Mouse (Mus musculus) hindbrain, postnatal 0 days (tissue): ENCODE measurements around the gene Psmd7. TPM values are rescaled to one million over a fixed set of nuclear protein-coding genes. Genes with fewer than 3 reads are reported as not detected.
A peak's percentile ranks its signal among the peaks of the same experiment; 100 is the strongest.

Source experiments
- ATAC-seq: fragments of 200-750 bp; cut with Nextera tagmentation; 2 replicates; pipeline ENCODE4 v1.8.0; 2017; ENCODE audit warnings: mild to moderate bottlenecking, moderate TSS enrichment, moderate library complexity
- DNase-seq: peaks from one replicate; pipeline ENCODE4 v3.0.0-alpha.2; 2015; ENCODE audit warnings: low spot score
- H3K27ac ChIP-seq: fragments of 300-500 bp; sonication (generic); 2 replicates; pipeline ENCODE4 v1.5.1; 2014; ENCODE audit warnings: mild to moderate bottlenecking
- H3K27me3 ChIP-seq: fragments of 300-500 bp; sonication (generic); 2 replicates; pipeline ENCODE4 v1.6.1; 2014; ENCODE audit warnings: low read length, mixed read lengths; ENCODE audit not compliant: insufficient read depth
- H3K36me3 ChIP-seq: fragments of 300-500 bp; sonication (generic); 2 replicates; pipeline ENCODE4 v1.6.1; 2014; ENCODE audit warnings: low read length, mixed read lengths; ENCODE audit not compliant: insufficient read depth
- H3K4me1 ChIP-seq: fragments of 300-500 bp; sonication (generic); 2 replicates; pipeline ENCODE4 v1.6.1; 2014; ENCODE audit warnings: antibody characterized with exemption, low read length, mixed read lengths; ENCODE audit not compliant: insufficient read depth
- H3K4me2 ChIP-seq: fragments of 300-500 bp; sonication (generic); 2 replicates; pipeline ENCODE4 v1.6.1; 2014; ENCODE audit warnings: low read depth, mild to moderate bottlenecking, low read length, moderate library complexity, mixed read lengths
- H3K4me3 ChIP-seq: fragments of 300-500 bp; sonication (generic); 2 replicates; pipeline ENCODE4 v1.5.1; 2014; ENCODE audit warnings: low read length
- H3K9ac ChIP-seq: fragments of 300-500 bp; sonication (generic); replicated peaks from 2 replicates; pipeline ENCODE4 v1.6.1; 2014; ENCODE audit warnings: mild to moderate bottlenecking, low read length, moderate library complexity, mixed read lengths
- H3K9me3 ChIP-seq: fragments of 300-500 bp; sonication (generic); 2 replicates; pipeline ENCODE4 v1.6.1; 2016; ENCODE audit warnings: low read length, mixed read lengths
- CTCF ChIP-seq: IDR thresholded peaks from 2 replicates; pipeline ENCODE4 v1.5.1; 2016; ENCODE audit warnings: antibody characterized with exemption, control low read depth, low read depth
- WGBS: fragments of 180-500 bp; shearing (Covaris S2); extraction: QIAGEN DNeasy Blood & Tissue Kit; methylation state at CpG from one replicate; pipeline ENCODE4 v1.1.7; 2014; 5-methylcytosine and 5-hydroxymethylcytosine counted together
- polyA plus RNA-seq: library from polyadenylated mRNA; unstranded; fragments of >200 nt; fragmentation: Nextera tagmentation; extraction: Ambion mirVana; gene quantifications from 2 replicates; pipeline ENCODE4 v1.2.1, GENCODE M21; 2015
- total RNA-seq: library from RNA; depleted of rRNA; stranded (reverse); fragments of >200 nt; gene quantifications from 2 replicates; pipeline ENCODE4 v1.2.3, GENCODE M21; 2014

Psmd7 gene
- total and polyA plus RNA-seq, 2 experiments from 2014 or later: 34.4 to 257 TPM

GRCm38 (mm10) chr8:107571486-107572135, 16.7 kb downstream of the Psmd7 start:
- no peak for TF ChIP-seq CTCF
- Histone ChIP-seq H3K27ac (no peak overlapping the region), H3K4me2 (no peak overlapping the region), H3K9ac (no peak overlapping the region), H3K36me3 (no peaks in the 10 kb centered on the region), H3K4me3 (no peak overlapping the region), H3K4me1 (no peaks in the 10 kb centered on the region), H3K27me3 (no peaks in the 10 kb centered on the region), H3K9me3 (no peaks in the 10 kb centered on the region)
- ATAC-seq: no peak
- WGBS: 84% methylated on average over 7 of the region's 7 CpGs
- DNase-seq: no peak

GRCm38 (mm10) chr8:107571046-107571445, 17.2 kb downstream of the Psmd7 start:
- Histone ChIP-seq H3K27ac (no peak overlapping the region), H3K36me3 (no peaks in the 10 kb centered on the region), H3K4me2 (no peak overlapping the region), H3K4me1 (no peaks in the 10 kb centered on the region), H3K9ac (no peak overlapping the region), H3K4me3 (no peak overlapping the region), H3K9me3 (no peaks in the 10 kb centered on the region), H3K27me3 (no peaks in the 10 kb centered on the region)
- 90% methylated on average over 2 of the region's 2 CpGs for WGBS
- ATAC-seq (no peak), DNase-seq (no peak)
- no peak for TF ChIP-seq CTCF

- H3K4me2 ChIP-seq: no peak overlapping the region
- WGBS: 78% methylated on average over 9 of the region's 9 CpGs
- DNase-seq: no peak
- H3K4me3 ChIP-seq: no peak overlapping the region
- H3K4me1 ChIP-seq: no peaks in the 10 kb centered on the region
- H3K27ac ChIP-seq: no peak overlapping the region
- H3K27me3 ChIP-seq: no peaks in the 10 kb centered on the region
- TF ChIP-seq CTCF: no peak
- H3K9ac ChIP-seq: no peak overlapping the region
- no peak for ATAC-seq
- H3K36me3 ChIP-seq: no peaks in the 10 kb centered on the region
- no peaks in the 10 kb centered on the region for H3K9me3 ChIP-seq
Observed at GRCm38 (mm10) chr8:107562164-107562563, 26.1 kb downstream of the Psmd7 start.

GRCm38 (mm10) chr8:107560820-107561536, 27.3 kb downstream of the Psmd7 start:
- TF ChIP-seq CTCF: no peak
- Histone ChIP-seq H3K4me3 (no peak overlapping the region), H3K36me3 (no peaks in the 10 kb centered on the region), H3K9me3 (no peaks in the 10 kb centered on the region), H3K27ac (no peak overlapping the region), H3K9ac (no peak overlapping the region), H3K4me1 (no peaks in the 10 kb centered on the region), H3K27me3 (no peaks in the 10 kb centered on the region), H3K4me2 (no peak overlapping the region)
- WGBS: 65% methylated on average over 16 of the region's 16 CpGs
- DNase-seq (peak; percentile 11), ATAC-seq (no peak)

GRCm38 (mm10) chr8:107556511-107556936, 31.7 kb downstream of the Psmd7 start:
- H3K27ac ChIP-seq: peak overlapping the region; percentile 34; the same call in 1 of the 2 replicates
- peak; percentile 81 for ATAC-seq
- H3K9me3 ChIP-seq: no peaks in the 10 kb centered on the region
- no peaks in the 10 kb centered on the region for H3K27me3 ChIP-seq
- H3K36me3 ChIP-seq: no peaks in the 10 kb centered on the region
- no peak overlapping the region for H3K4me2 ChIP-seq
- H3K4me1 ChIP-seq: no peaks in the 10 kb centered on the region
- H3K9ac ChIP-seq: no peak overlapping the region
- H3K4me3 ChIP-seq: no peak overlapping the region
- no peak for TF ChIP-seq CTCF
- peak; percentile 66 for DNase-seq
- WGBS: 24% methylated on average over 11 of the region's 12 CpGs

GRCm38 (mm10) chr8:107555231-107555630, 33.0 kb downstream of the Psmd7 start:
- Histone ChIP-seq H3K36me3 (no peaks in the 10 kb centered on the region), H3K4me1 (no peaks in the 10 kb centered on the region), H3K4me3 (no peak overlapping the region), H3K9ac (no peak overlapping the region), H3K9me3 (no peaks in the 10 kb centered on the region), H3K4me2 (no peak overlapping the region), H3K27ac (no peak overlapping the region), H3K27me3 (no peaks in the 10 kb centered on the region)
- TF ChIP-seq CTCF: no peak
- WGBS: 95% methylated on average over 10 of the region's 10 CpGs
- ATAC-seq (no peak), DNase-seq (no peak)

- Histone ChIP-seq H3K9ac (no peak overlapping the region), H3K27me3 (no peaks in the 10 kb centered on the region), H3K4me3 (no peak overlapping the region), H3K27ac (no peak overlapping the region), H3K4me1 (no peaks in the 10 kb centered on the region), H3K4me2 (no peak overlapping the region), H3K9me3 (no peaks in the 10 kb centered on the region), H3K36me3 (no peaks in the 10 kb centered on the region)
- DNase-seq: peak; percentile 17
- 26% methylated on average over 6 of the region's 6 CpGs for WGBS
- ATAC-seq: no peak
- no peak for TF ChIP-seq CTCF
Observed at GRCm38 (mm10) chr8:107552234-107552633, 36.0 kb downstream of the Psmd7 start.
